Mouse (Mus musculus) induced T-regulatory cell, adult 2 months (primary cell): Measurements from ENCODE around the gene Trim45.

ENCODE experiments used
- DNase-seq: peaks from one replicate; pipeline ENCODE4 v3.0.0-alpha.2; 2012; ENCODE audit warnings: low read depth

Trim45 gene

DNA sequence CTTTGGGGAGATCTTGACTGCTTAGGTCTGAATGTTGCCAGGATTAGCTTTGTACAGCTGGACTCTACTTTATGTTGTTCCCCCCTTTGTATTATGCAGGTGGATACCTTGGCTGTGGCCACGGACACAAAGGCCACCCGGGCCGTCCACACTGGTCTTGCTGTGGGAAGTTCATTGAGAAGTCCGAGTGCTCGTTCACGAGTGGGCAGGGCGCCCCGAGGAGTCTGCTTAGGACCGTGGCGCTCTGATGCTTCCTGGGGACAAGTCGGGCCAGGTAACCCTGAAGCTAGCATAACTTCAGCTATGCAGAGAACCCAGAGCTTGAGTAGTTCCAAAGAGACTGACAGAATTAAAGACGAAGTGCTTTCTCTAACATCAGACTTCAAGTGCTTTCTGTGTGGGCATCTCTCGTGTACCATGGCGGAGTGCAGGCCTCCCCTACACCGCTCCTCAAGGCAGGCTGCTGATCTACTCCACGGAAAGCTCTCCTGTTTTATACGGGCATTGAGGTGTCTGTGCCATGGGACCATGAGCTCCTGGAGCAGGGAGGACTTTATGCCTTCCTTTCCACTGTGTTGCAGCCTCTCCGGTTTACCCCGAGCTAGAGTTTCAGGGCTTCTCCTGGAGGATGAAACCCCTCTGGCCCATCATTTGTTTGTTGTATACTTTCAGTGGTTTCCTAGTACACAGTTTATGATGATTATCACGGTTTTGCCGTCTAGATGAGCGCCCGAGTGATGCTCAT lies 9.5 kb downstream of the Trim45 start:
- no peak for DNase-seq

DNA sequence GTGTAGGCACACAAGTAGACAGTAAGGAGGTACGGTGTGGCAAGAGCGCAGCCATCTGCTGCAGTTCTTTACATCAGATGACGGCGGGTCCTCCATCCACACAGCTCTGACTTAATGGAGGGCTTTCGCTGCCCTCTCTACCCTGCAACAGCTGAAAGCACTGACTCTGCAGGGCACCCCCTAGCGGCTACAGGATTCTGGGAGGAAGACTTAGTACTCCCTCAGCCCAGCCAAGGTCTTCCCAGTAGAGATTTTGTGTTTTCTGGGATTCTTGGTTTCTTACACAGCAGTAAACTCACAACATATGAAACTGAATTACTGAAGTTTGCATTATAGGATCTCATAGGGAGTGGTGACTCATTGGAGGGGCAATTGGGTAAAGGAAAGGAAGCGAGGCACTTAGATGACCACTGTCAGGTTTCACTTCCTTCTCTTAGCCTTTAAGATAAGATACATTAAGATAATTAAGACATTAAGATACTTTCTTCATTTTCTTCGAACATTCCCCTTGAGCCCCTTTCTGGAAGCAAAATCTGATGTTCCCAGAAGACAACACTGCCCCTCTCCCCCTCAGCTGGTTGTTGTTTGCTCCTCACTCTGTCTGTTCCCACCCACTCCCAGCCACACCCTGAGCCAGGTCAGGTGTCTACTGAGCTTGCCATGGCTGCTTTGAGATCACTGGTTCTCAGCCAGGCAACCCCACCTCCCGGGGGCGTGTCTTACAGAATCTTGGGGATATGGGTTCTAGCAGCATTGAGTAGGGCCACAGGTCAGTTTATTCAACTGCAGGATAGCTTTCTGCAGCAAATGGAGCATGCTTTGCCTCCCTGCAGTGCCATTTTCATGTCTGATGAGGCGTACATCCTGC lies 10.3 kb downstream of the Trim45 start:
- DNase-seq = no peak

DNA sequence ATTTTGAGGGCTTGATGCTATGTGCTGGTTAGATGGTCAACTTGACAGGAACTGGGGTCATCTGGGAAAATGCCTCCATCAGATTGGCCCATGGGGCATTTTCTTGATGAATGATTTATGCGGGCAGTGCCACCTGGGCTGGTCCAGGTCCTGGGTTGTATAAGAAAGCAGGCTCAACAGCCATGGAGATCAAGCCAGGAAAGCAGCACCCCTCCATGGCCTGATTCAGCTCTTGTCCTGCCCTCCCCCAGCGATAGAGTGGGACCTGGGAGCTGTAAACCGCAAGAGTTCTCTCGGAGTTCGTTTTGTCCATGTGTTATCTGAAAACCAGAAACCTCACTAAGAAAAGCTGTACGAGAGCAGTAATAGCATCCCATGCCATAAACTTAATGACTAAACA lies 13.5 kb downstream of the Trim45 start:
- DNase-seq = no peak

DNA sequence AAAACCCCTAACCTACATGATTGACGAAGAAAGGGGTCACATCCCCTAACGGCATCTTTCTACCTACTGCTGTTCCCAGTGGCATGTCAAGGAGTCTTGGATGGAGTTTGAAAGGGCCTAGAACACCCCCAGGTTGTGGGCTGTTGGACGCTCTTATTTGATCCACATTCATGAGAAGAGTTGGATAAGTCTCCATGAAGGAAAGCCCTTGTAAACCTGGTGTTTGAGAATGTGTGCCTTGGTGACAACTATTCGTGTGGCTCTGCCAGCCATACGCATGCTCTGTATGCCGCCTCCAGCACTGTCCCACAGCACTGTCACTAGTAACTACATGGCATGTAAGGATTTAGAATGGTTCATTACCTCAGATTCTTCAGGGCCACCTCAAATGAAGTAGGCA lies 14.2 kb downstream of the Trim45 start:
- DNase-seq = no peak

DNA sequence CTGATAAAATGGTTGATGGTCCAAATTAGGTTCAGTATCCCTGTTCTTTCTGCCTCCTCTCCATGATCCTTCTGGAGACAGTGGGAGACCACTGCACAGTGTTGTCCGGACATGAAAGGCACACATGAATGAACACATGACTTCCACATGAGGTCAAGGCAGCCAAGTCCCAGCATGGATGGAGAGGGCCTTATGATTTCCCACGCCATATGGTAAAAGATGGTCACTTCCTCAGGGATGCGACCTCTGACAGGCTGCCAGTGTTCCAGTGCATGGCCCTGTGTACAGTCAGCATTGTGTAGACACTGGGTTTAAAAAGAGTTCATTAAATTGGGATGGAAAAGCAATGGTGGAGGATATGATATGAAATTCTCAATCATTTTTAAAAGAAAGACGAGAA lies 16.2 kb downstream of the Trim45 start:
- DNase-seq = no peak

DNA sequence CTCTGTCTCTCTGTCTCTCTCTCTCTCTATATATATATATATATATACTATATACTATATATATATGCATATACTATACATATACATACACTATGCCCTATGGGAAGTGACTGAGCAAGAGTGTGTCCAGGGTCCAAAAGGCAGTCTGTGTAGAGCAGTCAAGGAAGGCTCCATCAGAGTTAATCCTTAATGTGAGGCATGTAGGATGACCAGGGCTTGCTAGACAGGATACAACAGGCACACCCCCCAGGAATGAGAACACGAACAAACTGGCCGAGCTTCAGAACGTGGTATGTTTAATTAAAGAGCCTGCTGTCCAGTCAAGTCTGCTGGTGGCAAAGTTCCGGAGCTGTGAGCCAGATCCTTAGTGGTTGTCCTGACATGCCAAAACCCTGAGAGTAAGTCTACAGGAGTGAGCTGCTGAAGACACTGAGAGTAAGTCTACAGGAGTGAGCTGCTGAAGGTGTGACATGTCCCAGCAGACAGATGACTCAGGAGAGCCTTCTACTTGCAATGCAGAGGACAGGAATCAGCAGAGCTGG lies 18.6 kb downstream of the Trim45 start:
- no peak for DNase-seq

DNA sequence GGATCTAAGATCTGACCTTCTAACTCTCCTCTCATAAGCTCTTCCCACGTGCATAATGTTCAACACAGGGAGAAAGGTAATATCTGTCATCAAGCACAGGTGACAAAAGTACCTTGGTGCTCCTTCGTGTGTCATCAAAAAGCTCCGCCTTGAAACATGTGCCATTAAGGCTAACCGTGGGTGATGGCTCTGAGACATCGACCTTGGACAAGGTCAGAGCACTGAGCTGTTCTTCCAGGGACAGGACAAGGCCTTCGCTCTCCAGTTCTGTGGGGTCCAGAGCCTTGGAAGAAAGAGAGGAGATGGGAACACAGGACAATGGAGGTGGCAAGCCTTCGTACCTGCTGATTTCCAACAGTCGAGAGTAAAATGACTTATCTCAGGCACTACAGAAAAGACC lies 25.3 kb downstream of the Trim45 start:
- DNase-seq = no peak

DNA sequence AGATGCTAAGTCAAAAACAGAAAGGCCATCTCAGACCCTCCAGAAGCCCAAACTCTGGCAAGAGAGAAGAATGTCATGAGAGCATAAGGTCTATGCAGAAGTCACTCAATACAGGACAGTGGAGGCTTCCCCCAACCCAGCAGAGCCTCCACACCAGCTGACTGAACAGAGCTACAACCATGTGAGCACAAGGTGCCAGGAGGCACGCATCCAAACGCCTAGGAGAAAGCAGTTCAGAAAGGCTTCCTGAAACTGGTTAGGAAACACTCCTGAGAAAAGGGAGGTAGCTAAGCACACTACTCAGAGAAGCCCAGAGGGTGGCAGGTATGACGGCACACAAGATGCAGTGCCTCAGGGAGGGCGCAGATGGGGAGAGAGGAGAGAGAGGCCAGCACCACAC lies 29.5 kb downstream of the Trim45 start:
- DNase-seq = no peak

DNA sequence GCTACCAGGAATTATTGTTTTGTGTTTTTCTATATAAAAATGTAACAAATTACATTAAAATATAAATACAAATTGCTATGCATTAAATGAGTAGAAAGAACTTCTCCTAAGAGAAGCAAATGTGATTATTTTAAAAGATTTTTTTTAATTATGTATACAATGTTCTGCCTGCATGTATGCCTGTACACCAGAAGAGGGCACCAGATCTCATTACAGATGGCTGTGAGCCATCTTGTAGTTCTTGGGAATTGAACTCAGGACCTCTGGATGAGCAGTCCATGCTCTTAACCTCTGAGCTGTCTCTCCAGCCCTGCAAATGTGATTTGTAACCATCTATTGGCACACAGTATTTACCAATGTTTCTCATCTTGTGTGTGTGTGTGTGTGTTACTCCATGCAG lies 32.6 kb downstream of the Trim45 start:
- DNase-seq = peak; percentile 18

DNA sequence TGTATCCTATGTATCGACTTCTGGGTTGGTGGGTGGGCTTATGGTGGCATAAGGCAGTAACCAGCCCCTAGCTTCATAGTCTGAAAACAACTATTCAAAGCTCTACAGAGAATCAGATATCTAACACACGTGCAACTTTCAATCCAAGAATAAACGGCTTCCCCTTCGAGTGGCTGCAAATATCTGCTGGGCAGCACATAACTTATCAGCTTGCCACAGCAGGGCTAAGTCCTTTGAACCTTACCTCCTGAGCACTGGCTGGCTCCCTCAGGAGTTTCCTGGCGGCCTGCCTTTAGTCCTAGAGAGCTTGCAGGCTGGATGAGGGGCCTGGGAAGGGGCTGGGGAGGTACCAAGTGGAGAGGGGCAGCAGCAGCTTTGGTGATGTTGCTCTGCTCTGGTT lies 39.0 kb downstream of the Trim45 start:
- DNase-seq = no peak

DNA sequence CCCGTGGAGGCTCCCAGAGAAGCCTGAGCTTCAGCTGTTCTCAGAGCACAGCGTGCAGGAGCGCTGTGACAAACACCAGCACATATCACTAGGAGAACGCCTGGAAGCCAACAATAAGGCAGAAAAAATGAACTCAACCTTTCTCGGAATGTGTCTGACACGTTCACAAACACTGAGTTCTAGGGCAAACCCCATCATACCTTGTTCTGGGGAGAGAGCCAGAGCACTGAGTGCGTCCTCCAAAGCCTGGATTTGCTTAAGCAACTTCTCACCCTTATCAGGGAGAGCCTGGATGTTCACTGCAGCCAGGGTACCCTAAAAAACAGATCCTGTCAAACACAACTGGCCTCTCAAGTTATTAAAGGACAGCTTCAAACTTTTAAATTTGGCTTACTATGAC lies 39.5 kb downstream of the Trim45 start:
- DNase-seq = no peak

DNA sequence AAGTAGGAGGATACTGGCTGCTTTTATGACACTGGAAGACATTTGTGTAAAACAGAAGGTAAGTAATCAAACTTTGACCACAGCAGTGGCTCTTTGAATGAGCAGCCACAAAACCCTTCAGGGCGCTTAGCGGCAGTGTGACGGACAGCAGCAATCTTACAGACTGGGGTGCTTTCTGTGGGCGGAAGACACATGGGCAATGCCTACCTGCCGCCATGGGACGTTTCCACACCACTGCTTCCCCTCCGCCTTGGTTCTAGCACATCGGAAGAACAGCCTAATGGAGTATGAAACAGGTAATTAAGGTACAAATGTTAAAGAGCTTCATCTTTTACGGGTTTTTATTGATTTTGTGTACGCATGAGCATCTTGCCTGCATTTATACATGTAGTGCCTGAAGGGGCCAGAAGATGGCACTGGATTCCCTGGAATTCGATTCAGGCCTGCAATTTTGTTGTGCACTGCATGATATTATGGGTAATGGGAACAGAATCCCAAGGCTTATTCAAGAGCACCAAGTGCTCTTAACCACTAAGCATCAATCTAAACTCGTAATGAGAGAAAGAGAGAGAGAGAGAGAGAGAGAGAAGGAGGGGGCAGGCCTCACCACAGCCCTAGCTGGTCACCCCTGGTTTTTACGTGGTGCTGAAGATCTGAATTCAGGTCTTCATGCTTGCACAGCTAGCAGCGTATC lies 42.0 kb downstream of the Trim45 start:
- DNase-seq = peak; percentile 57

DNA sequence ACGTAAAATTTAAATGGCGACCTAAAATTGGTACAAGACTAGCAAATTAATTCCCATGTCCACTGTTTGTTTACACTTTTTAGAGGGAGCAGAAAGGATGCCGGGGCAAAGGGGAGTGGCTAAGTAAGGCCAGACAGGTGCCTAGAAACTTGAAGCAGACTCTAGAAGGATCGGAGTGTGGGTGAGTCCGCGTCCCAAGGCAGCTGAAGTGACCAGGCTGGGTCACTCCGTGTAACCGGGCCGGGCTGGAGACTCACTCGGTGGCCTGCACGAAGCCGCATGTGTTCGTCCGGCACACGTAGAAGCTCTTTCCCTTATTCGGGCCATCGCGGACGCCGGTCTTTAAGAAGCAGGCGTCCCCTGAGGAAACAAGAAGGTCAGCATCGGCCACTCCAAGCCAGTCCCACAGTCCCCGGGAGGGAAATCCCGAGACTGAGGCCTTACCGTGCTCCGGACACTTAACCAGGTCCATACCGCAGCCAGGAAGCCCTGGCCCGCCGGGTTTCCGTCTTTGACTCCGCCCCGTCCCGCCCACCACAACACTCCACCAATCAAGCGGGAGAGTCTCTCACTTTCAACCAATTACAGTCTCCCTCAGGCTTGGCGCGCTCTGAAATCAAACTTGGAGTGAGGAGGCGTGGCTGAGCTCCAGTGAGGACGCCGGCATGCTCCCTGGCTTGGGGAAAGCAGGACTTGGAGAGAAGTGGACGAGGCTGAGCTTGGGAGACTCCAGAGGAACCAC lies 47.3 kb downstream of the Trim45 start, which contains the start of gene Ttf2:
Gene Ttf2 (minus strand): TSS at position 488 of the 742 bp plus-strand sequence.
- DNase-seq = peak; percentile 97

DNA sequence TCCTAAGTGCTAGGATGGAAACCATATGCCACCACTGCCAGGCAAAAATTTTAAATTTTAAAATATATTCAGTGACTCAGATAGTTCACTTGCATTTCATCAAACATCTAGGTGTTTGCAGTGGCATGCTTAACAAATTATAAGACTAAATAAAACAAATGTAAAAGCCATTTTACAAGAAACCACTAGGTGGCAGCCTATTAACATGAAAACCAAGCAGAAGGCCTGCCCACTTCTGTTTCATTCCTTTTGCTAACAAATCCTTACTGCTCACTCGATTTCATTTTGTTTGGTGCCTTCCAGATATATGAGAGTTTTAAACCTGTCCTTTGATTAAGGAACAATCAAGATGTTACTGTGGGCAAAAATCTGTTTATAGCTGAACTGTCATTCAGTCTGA lies 51.9 kb downstream of the Trim45 start:
- peak; percentile 78 for DNase-seq

DNA sequence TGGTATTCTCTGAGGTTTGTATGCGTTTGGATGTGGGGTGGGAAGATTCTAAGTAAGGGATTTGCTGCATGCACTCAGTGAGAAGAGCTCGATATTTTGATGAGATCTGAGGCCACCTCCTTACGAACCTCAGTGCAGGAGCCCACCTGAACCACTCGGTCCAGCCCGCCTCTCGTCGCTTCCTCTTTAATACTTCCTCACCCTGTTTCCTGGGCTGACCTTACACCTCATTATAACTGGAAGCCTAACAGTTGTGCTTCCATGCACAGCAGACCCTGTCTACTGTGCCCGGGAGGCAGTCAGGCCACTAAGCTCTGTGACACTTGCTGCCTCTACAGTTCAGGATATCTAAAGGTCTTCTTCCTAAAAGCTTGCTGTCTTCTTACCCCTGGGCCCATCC lies 57.3 kb downstream of the Trim45 start:
- DNase-seq = no peak
